Mouse (Mus musculus): ENCODE results near the gene Btbd35f1. TPM values are rescaled to one million over a fixed set of nuclear protein-coding genes. Genes with fewer than 3 reads are reported as not detected.
"Not testable (repeated sequence)": the region's sequence is repeated elsewhere in the genome, so short reads cannot be mapped to it uniquely, and the experiment has no call there.

The Btbd35f1 gene
- polyA plus RNA-seq (2015; fragmentation: Nextera tagmentation; extraction: Ambion mirVana), result not detected in 2 replicates

- not testable (repeated sequence) for H3K36me3 ChIP-seq (ENCODE audit: control insufficient read depth, insufficient read depth); H3K27me3 ChIP-seq (ENCODE audit: control insufficient read depth, insufficient read depth, low read depth, low read length); H3K9ac ChIP-seq (ENCODE audit: low read depth, low read length); H3K27ac ChIP-seq (ENCODE audit: low read length); ATAC-seq (ENCODE audit: low read depth); H3K9me3 ChIP-seq (replicated peaks; ENCODE audit: control insufficient read depth, low read length); H3K4me1 ChIP-seq (ENCODE audit: control insufficient read depth, low read depth, low read length); H3K4me3 ChIP-seq (ENCODE audit: low read depth, low read length); H3K4me2 ChIP-seq (ENCODE audit: low read depth, low read length)
- no CpG with 5 or more reads among the region's 3 CpGs for WGBS (ENCODE audit: insufficient replicate concordance)
Observed at GRCm38 (mm10) chrX:32559755-32560154, at the start of gene Btbd35f1. TSS of gene Btbd35f1 (plus strand) at chrX:32560055.

GRCm38 (mm10) chrX:32590878-32591542 is 31.2 kb downstream of the Btbd35f1 start:
- not testable (repeated sequence) for ATAC-seq (ENCODE audit: low read depth); H3K4me3 ChIP-seq (ENCODE audit: low read depth, low read length)
- WGBS (ENCODE audit: insufficient replicate concordance), result 77% methylated on average over 1 of the region's 1 CpGs

GRCm38 (mm10) chrX:32601008-32601407 is 41.2 kb downstream of the Btbd35f1 start:
- WGBS (ENCODE audit: insufficient replicate concordance), result 75% methylated on average over 1 of the region's 2 CpGs
- not testable (repeated sequence) for H3K4me2 ChIP-seq (ENCODE audit: low read depth, low read length); H3K27ac ChIP-seq (ENCODE audit: low read length); H3K9me3 ChIP-seq (replicated peaks; ENCODE audit: control insufficient read depth, low read length); ATAC-seq (ENCODE audit: low read depth); H3K4me1 ChIP-seq (ENCODE audit: control insufficient read depth, low read depth, low read length); H3K27me3 ChIP-seq (ENCODE audit: control insufficient read depth, insufficient read depth, low read depth, low read length); H3K4me3 ChIP-seq (ENCODE audit: low read depth, low read length); H3K9ac ChIP-seq (ENCODE audit: low read depth, low read length); H3K36me3 ChIP-seq (ENCODE audit: control insufficient read depth, insufficient read depth)

More at GRCm38 (mm10) chrX:32590878-32591542, 31.2 kb downstream of the Btbd35f1 start:
- H3K4me1 ChIP-seq (ENCODE audit: control insufficient read depth, low read depth, low read length); H3K9ac ChIP-seq (ENCODE audit: low read depth, low read length); H3K36me3 ChIP-seq (ENCODE audit: control insufficient read depth, insufficient read depth); H3K27ac ChIP-seq (ENCODE audit: low read length); H3K4me2 ChIP-seq (ENCODE audit: low read depth, low read length); H3K9me3 ChIP-seq (replicated peaks; ENCODE audit: control insufficient read depth, low read length); H3K27me3 ChIP-seq (ENCODE audit: control insufficient read depth, insufficient read depth, low read depth, low read length): not testable (repeated sequence)

GRCm38 (mm10) chrX:32601425-32601824 is 41.6 kb downstream of the Btbd35f1 start:
- 63% methylated on average over 3 of the region's 3 CpGs for WGBS (ENCODE audit: insufficient replicate concordance)
- H3K9me3 ChIP-seq (replicated peaks; ENCODE audit: control insufficient read depth, low read length); H3K27me3 ChIP-seq (ENCODE audit: control insufficient read depth, insufficient read depth, low read depth, low read length); H3K4me2 ChIP-seq (ENCODE audit: low read depth, low read length); H3K27ac ChIP-seq (ENCODE audit: low read length); H3K9ac ChIP-seq (ENCODE audit: low read depth, low read length); ATAC-seq (ENCODE audit: low read depth); H3K4me1 ChIP-seq (ENCODE audit: control insufficient read depth, low read depth, low read length); H3K36me3 ChIP-seq (ENCODE audit: control insufficient read depth, insufficient read depth); H3K4me3 ChIP-seq (ENCODE audit: low read depth, low read length): not testable (repeated sequence)

Other genes starting within 250 kb of the Btbd35f1 start
- not detected in 2 replicates for gene Gm5926, start 90.7 kb downstream of the Btbd35f1 start, polyA plus RNA-seq (2015; fragmentation: Nextera tagmentation; extraction: Ambion mirVana)
- gene Btbd35f21, start 166.1 kb downstream of the Btbd35f1 start, polyA plus RNA-seq (2015; fragmentation: Nextera tagmentation; extraction: Ambion mirVana), result not detected in 2 replicates

All from liver, embryonic 16.5 days (tissue).